Mouse (Mus musculus) MEL (cell line): ENCODE data around the gene Agps. TPM values are rescaled to one million over a fixed set of nuclear protein-coding genes. Genes with fewer than 3 reads are reported as not detected.

Source experiments
- DNase-seq: peaks from one replicate; pipeline ENCODE4 v3.0.0; 2011; ENCODE audit warnings: low read depth, low spot score
- H3K27ac ChIP-seq: 2 replicates; pipeline ENCODE4 v1.5.1; 2012; ENCODE audit warnings: low read depth, mild to moderate bottlenecking, control low read depth, low read length, moderate library complexity; ENCODE audit not compliant: control insufficient read depth
- H3K27me3 ChIP-seq, 2 experiments: fragments of 150-350 bp in 1 of 2; sonication (generic) in 1 of 2; 2 replicates each; pipeline ENCODE4 v1.6.1; 2012; ENCODE audit warnings: low read length in 2 of 2, mild to moderate bottlenecking in 2 of 2, improper control_type of control experiment in 1 of 2, moderate library complexity in 1 of 2; ENCODE audit not compliant: insufficient read depth in 2 of 2, control insufficient read depth in 1 of 2
- H3K36me3 ChIP-seq, 2 experiments: 2 replicates each; pipeline ENCODE4 v1.6.1; 2012 to 2014; ENCODE audit warnings: low read length in 2 of 2, improper control_type of control experiment in 1 of 2, inconsistent platforms in 1 of 2, mild to moderate bottlenecking in 1 of 2; ENCODE audit not compliant: insufficient read depth in 2 of 2, control insufficient read depth in 1 of 2
- H3K4me1 ChIP-seq, 2 experiments: fragments of 150-350 bp in 1 of 2; sonication (generic) in 1 of 2; 2 replicates each; pipeline ENCODE4 v1.6.1; 2012; ENCODE audit warnings: low read length in 2 of 2, improper control_type of control experiment in 1 of 2, mild to moderate bottlenecking in 1 of 2; ENCODE audit not compliant: insufficient read depth in 2 of 2, control insufficient read depth in 1 of 2
- H3K4me3 ChIP-seq, 2 experiments: fragments of 150-350 bp in 1 of 2; sonication (generic) in 1 of 2; 2 replicates each; pipeline ENCODE4 v1.5.1; 2012; ENCODE audit warnings: low read depth in 2 of 2, low read length in 2 of 2, mild to moderate bottlenecking in 2 of 2, moderate library complexity in 2 of 2, control low read depth in 1 of 2, improper control_type of control experiment in 1 of 2; ENCODE audit not compliant: control insufficient read depth in 1 of 2, insufficient read depth in 1 of 2
- H3K79me2 ChIP-seq: 2 replicates; pipeline ENCODE4 v1.6.1; 2012; ENCODE audit warnings: mild to moderate bottlenecking, low read length, moderate library complexity; ENCODE audit not compliant: control insufficient read depth, poor library complexity, insufficient read depth
- H3K9ac ChIP-seq: 2 replicates; pipeline ENCODE4 v1.6.1; 2012; ENCODE audit warnings: low read depth, mild to moderate bottlenecking, control low read depth, low read length, moderate library complexity; ENCODE audit not compliant: control insufficient read depth, poor library complexity, severe bottlenecking
- H3K9me3 ChIP-seq: fragments of 150-350 bp; sonication (generic); replicated peaks from 2 replicates; pipeline ENCODE4 v1.6.1; 2012; ENCODE audit warnings: mild to moderate bottlenecking, low read length, improper control_type of control experiment, moderate library complexity; ENCODE audit not compliant: insufficient read depth
- BHLHE40 ChIP-seq: IDR thresholded peaks from 2 replicates; pipeline ENCODE4 v1.6.1; 2012; ENCODE audit warnings: low read depth, mild to moderate bottlenecking, inconsistent platforms, low read length, improper control_type of control experiment, borderline replicate concordance
- CTCF ChIP-seq, 3 experiments: IDR thresholded peaks in 2 of 3; conservative IDR thresholded peaks in 1 of 3; 2 replicates each; pipeline ENCODE4 v1.5.1; 2011 to 2012; ENCODE audit warnings: low read length in 3 of 3, low read depth in 2 of 3, mild to moderate bottlenecking in 2 of 3, improper control_type of control experiment in 1 of 3, inconsistent platforms in 1 of 3, mixed read lengths in 1 of 3, moderate library complexity in 1 of 3; ENCODE audit not compliant: control insufficient read depth in 1 of 3, insufficient read depth in 1 of 3, poor library complexity in 1 of 3, severe bottlenecking in 1 of 3
- E2F4 ChIP-seq: IDR thresholded peaks from 2 replicates; pipeline ENCODE4 v1.6.1; 2011; ENCODE audit warnings: low read depth, low read length, improper control_type of control experiment, borderline replicate concordance
- ELF1 ChIP-seq: IDR thresholded peaks from 2 replicates; pipeline ENCODE4 v1.6.1; 2014; ENCODE audit warnings: low read depth, mild to moderate bottlenecking, inconsistent platforms, low read length, improper control_type of control experiment, moderate library complexity
- GABPA ChIP-seq: IDR thresholded peaks from 2 replicates; pipeline ENCODE4 v1.6.1; 2012; ENCODE audit warnings: low read depth, mild to moderate bottlenecking, inconsistent platforms, low read length, improper control_type of control experiment, moderate library complexity
- GATA1 ChIP-seq: IDR thresholded peaks from 2 replicates; pipeline ENCODE4 v1.6.1; 2011; ENCODE audit warnings: low read depth, low read length, improper control_type of control experiment
- JUND ChIP-seq: IDR thresholded peaks from 2 replicates; pipeline ENCODE4 v1.6.1; 2011; ENCODE audit warnings: low read depth, mild to moderate bottlenecking, improper control_type of control experiment, low read length
- MAX ChIP-seq: IDR thresholded peaks from 2 replicates; pipeline ENCODE4 v1.6.1; 2011; ENCODE audit warnings: low read length, improper control_type of control experiment
- MYB ChIP-seq: IDR thresholded peaks from 2 replicates; pipeline ENCODE4 v1.6.1; 2011; ENCODE audit warnings: mild to moderate bottlenecking, low read depth, low read length, improper control_type of control experiment
- MYC ChIP-seq: IDR thresholded peaks from 2 replicates; pipeline ENCODE4 v1.6.1; 2011; ENCODE audit warnings: low read depth, mild to moderate bottlenecking, low read length, improper control_type of control experiment, moderate library complexity
- POLR2A ChIP-seq, 2 experiments: IDR thresholded peaks; 2 replicates each; pipeline ENCODE4 v1.6.1; 2011 to 2012; ENCODE audit warnings: low read length in 2 of 2, mild to moderate bottlenecking in 2 of 2, control low read depth in 1 of 2, improper control_type of control experiment in 1 of 2, low read depth in 1 of 2, moderate library complexity in 1 of 2; ENCODE audit not compliant: control insufficient read depth in 1 of 2, insufficient read depth in 1 of 2, poor library complexity in 1 of 2
- RCOR1 ChIP-seq: IDR thresholded peaks from 2 replicates; pipeline ENCODE4 v1.6.1; 2012; ENCODE audit warnings: low read depth, mild to moderate bottlenecking, inconsistent platforms, low read length, improper control_type of control experiment
- SMC3 ChIP-seq: IDR thresholded peaks from 2 replicates; pipeline ENCODE4 v1.6.1; 2011; ENCODE audit warnings: low read depth, low read length, improper control_type of control experiment
- TCF12 ChIP-seq: IDR thresholded peaks from 2 replicates; pipeline ENCODE4 v1.6.1; 2014; ENCODE audit warnings: low read depth, mild to moderate bottlenecking, inconsistent platforms, low read length, improper control_type of control experiment, moderate library complexity
- USF2 ChIP-seq, 2 experiments: IDR thresholded peaks; 2 replicates each; pipeline ENCODE4 v1.6.1; 2011 to 2012; ENCODE audit warnings: improper control_type of control experiment in 2 of 2, low read length in 2 of 2, borderline replicate concordance in 1 of 2, inconsistent platforms in 1 of 2, low read depth in 1 of 2, mild to moderate bottlenecking in 1 of 2; ENCODE audit not compliant: insufficient read depth in 1 of 2
- ZC3H11A ChIP-seq: IDR thresholded peaks from 2 replicates; pipeline ENCODE4 v1.6.1; 2012; ENCODE audit warnings: low read depth, mild to moderate bottlenecking, inconsistent platforms, low read length, improper control_type of control experiment
- ZNF384 ChIP-seq: IDR thresholded peaks from 2 replicates; pipeline ENCODE4 v1.6.1; 2012; ENCODE audit warnings: low read depth, mild to moderate bottlenecking, inconsistent platforms, low read length, improper control_type of control experiment
- polyA plus RNA-seq, 2 experiments: library from polyadenylated mRNA; stranded (reverse) in 1 of 2; unstranded in 1 of 2; fragments of >175 nt in 1 of 2; fragments of >200 nt in 1 of 2; gene quantifications; 2 replicates each; pipeline versions ENCODE4 v1.2.1 to v1.2.4; 2012; ENCODE audit warnings: low replicate concordance in 2 of 2, low read depth in 1 of 2; ENCODE audit not compliant: insufficient read length in 2 of 2, insufficient read depth in 1 of 2, missing spikeins in 1 of 2
- total RNA-seq: library from RNA; depleted of rRNA; stranded (reverse); fragments of 300-350 nt; gene quantifications from 2 replicates; pipeline ENCODE4 v1.2.3, GENCODE M21; 2012

Gene Agps
- total and polyA plus RNA-seq, 3 experiments, result 32.3 to 47.8 TPM; not detected in 1

DNA sequence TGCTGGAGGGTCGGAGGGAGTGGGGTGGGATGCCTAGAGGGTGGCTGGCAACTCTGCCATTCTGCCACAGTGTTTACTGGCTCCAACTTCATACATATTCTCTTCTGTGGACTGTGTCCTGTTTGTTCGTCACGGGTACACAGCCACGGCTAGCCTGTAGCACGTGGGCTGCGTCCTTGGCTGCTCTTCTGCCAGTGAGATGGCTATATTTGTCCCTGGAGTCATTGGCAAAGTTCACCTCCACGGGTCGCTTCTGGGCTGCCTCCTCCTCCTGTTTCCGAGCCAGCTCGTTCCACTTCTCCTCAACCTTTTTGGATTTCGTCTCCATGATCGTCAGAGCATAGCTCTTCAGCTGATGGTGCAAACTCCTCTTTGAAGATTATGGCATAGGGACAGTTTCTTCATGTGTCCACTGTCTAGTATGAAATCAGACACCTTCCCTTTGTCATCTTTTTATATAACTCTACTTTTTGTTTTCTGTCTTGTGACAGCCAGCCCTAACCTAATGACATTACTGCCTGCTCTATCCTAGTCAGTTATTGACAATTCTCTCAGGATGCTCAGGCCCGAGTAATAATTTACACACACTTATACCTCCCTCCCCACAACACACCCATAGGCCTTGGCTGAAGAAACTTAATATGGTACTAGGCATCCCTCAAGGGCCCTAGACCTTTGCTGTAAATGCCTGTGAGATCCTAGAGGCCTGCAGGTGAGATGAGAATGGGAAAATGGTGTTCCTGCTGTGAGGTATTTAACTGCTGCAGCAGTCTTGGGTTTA lies 9.8 kb upstream of the Agps start:
- Histone ChIP-seq H3K36me3 (peaks cover 0 to 12% of the 10 kb centered on the region in 2 experiments; a peak in 2 of 4 replicates), H3K9ac (no peak overlapping the region), H3K4me1 (peaks cover 0 to 9% of the 10 kb centered on the region in 2 experiments; a peak in 1 of 4 replicates), H3K79me2 (no peaks in the 10 kb centered on the region), H3K27ac (no peak overlapping the region), H3K27me3 (peaks cover 2% of the 10 kb centered on the region in 2 experiments; a peak in 3 of 4 replicates), H3K4me3 (no peak overlapping the region), H3K9me3 (no peaks in the 10 kb centered on the region)
- no peak for DNase-seq
- TF ChIP-seq USF2 (IDR thresholded peaks at IDR 0.05; ENCODE audit: borderline replicate concordance in 1 of 2, insufficient read depth in 1 of 2, low read depth in 1 of 2, low read length in 2 of 2) (no peak), MYB (no peak), ZNF384 (no peak), MAX (no peak), E2F4 (no peak), TCF12 (no peak), MYC (no peak), JUND (no peak), ZC3H11A (no peak), ELF1 (no peak), SMC3 (no peak), RCOR1 (no peak), GABPA (no peak)

GRCm38 (mm10) chr2:75823736-75824135 lies 8.2 kb upstream of the Agps start:
- peak; percentile 54 for DNase-seq
- Histone ChIP-seq H3K9me3 (no peaks in the 10 kb centered on the region), H3K36me3 (peaks cover 0 to 12% of the 10 kb centered on the region in 2 experiments; a peak in 2 of 4 replicates), H3K79me2 (no peaks in the 10 kb centered on the region), H3K27me3 (peaks cover 2% of the 10 kb centered on the region in 2 experiments; a peak in 3 of 4 replicates), H3K27ac (no peak overlapping the region), H3K4me3 (no peak overlapping the region), H3K4me1 (peaks cover 0 to 12% of the 10 kb centered on the region in 2 experiments; a peak in 1 of 4 replicates), H3K9ac (0 out of 2 replicates have a peak overlapping the region, but pooled peaks have one; percentile 36)
- TF ChIP-seq RCOR1 (no peak), BHLHE40 (no peak), ELF1 (no peak), JUND (no peak), ZC3H11A (no peak), GATA1 (no peak), E2F4 (no peak), CTCF (IDR thresholded peaks at IDR 0.05 in 2 of 3, conservative IDR thresholded peaks at IDR 0.05 in 1 of 3; ENCODE audit: control insufficient read depth in 1 of 3, insufficient read depth in 1 of 3, low read depth in 2 of 3, low read length in 3 of 3, poor library complexity in 1 of 3, severe bottlenecking in 1 of 3) (no peak), POLR2A (IDR thresholded peaks at IDR 0.05; ENCODE audit: control insufficient read depth in 1 of 2, insufficient read depth in 1 of 2, low read depth in 1 of 2, low read length in 2 of 2, poor library complexity in 1 of 2) (no peak), SMC3 (no peak), GABPA (no peak)
